ENCODE assay signal across 27 mouse cellular contexts in genomic region chr2:59448516-59448915, GRCm38 (mm10). TPM values are rescaled to one million over a fixed set of nuclear protein-coding genes. Genes with fewer than 3 reads are reported as not detected.
"Had no signal": no experiment of that assay in that cellular context is flagged by ENCODE, and none has a peak within 500 bp of the region (broad histone marks: within the 10 kb centered on the region; RNA-seq: fewer than 3 reads in every experiment).

No protein-coding gene starts in this region.

- DNase-seq: gastrocnemius, postnatal 14 days; gastrocnemius, postnatal 36 days; heart, adult 18-20 months; heart, postnatal 14 days; heart, postnatal 36 days; kidney, adult 11 months; kidney, adult 2 months; kidney, adult 9 months; kidney, postnatal 14 days; kidney, postnatal 36 days; liver; liver, embryonic 13.5 days had no signal

- H3K4me2 ChIP-seq: heart, embryonic 11.5 days; heart, embryonic 13.5 days; heart, embryonic 15.5 days; hindbrain, embryonic 13.5 days; hindbrain, embryonic 15.5 days; kidney, embryonic 15.5 days; limb, embryonic 12.5 days; liver, embryonic 11.5 days; liver, embryonic 13.5 days had no signal

- H3K36me3 ChIP-seq: heart, embryonic 13.5 days; heart, embryonic 15.5 days; hindbrain, embryonic 13.5 days; hindbrain, embryonic 15.5 days; kidney, embryonic 15.5 days; limb, embryonic 10.5 days; limb, embryonic 12.5 days; liver, embryonic 13.5 days had no signal

- H3K9me3 ChIP-seq: heart, embryonic 13.5 days; heart, embryonic 15.5 days; hindbrain, embryonic 13.5 days; hindbrain, embryonic 15.5 days; kidney, embryonic 15.5 days; limb, embryonic 10.5 days; liver, embryonic 13.5 days had no signal

- H3K4me1 ChIP-seq: heart, embryonic 13.5 days; heart, embryonic 15.5 days; hindbrain, embryonic 13.5 days; hindbrain, embryonic 15.5 days; kidney, embryonic 15.5 days; limb, embryonic 10.5 days; limb, embryonic 12.5 days; liver, embryonic 13.5 days had no signal

- H3K9ac ChIP-seq: heart, embryonic 13.5 days; heart, embryonic 15.5 days; hindbrain, embryonic 13.5 days; hindbrain, embryonic 15.5 days; kidney, embryonic 15.5 days; limb, embryonic 12.5 days; liver, embryonic 13.5 days had no signal

- H3K27ac ChIP-seq: heart, embryonic 13.5 days; heart, embryonic 15.5 days; hindbrain, embryonic 13.5 days; hindbrain, embryonic 15.5 days; hindbrain, postnatal 0 days; kidney, embryonic 15.5 days; kidney, postnatal 0 days; layer of hippocampus, adult 2 months; left cerebral cortex, adult 2 months; limb, embryonic 10.5 days; limb, embryonic 12.5 days; liver, embryonic 13.5 days had no signal

- ATAC-seq: hindbrain, postnatal 0 days; intestine, embryonic 16.5 days had no signal

- H3K27me3 ChIP-seq: heart, embryonic 13.5 days; heart, embryonic 15.5 days; hindbrain, embryonic 13.5 days; hindbrain, embryonic 15.5 days; kidney, embryonic 15.5 days; limb, embryonic 12.5 days; liver, embryonic 13.5 days had no signal

- H3K4me3 ChIP-seq: heart, embryonic 13.5 days; heart, embryonic 15.5 days; hindbrain, embryonic 13.5 days; hindbrain, embryonic 15.5 days; kidney, embryonic 15.5 days; layer of hippocampus, adult 2 months; left cerebral cortex, adult 2 months; limb, embryonic 10.5 days; limb, embryonic 12.5 days; liver, embryonic 13.5 days had no signal

RNA-seq across cellular contexts. Expression of gene Dapl1, which starts 35.9 kb away (rescaled TPM):
- polyA plus RNA-seq: heart, embryonic 13.5 days; hindbrain, embryonic 13.5 days; intestine, embryonic 14.5 days; intestine, embryonic 16.5 days had no signal
